Mouse (Mus musculus) adrenal gland, postnatal 36 days (tissue): ENCODE results near the gene Cenpu. TPM values are rescaled to one million over a fixed set of nuclear protein-coding genes. Genes with fewer than 3 reads are reported as not detected.
A peak's percentile ranks its signal among the peaks of the same experiment; 100 is the strongest.
"Not testable (repeated sequence)": the region's sequence is repeated elsewhere in the genome, so short reads cannot be mapped to it uniquely, and the experiment has no call there.

Experiments used
- DNase-seq, 2 experiments: peaks; one replicate each; pipeline ENCODE4 v3.0.0; 2021; ENCODE audit warnings: mixed read lengths in 1 of 2
- total RNA-seq, 2 experiments: library from RNA; stranded (reverse); gene quantifications; 2 replicates each; pipeline ENCODE4 v1.2.3; 2021

Gene Cenpu
- total RNA-seq, 2 experiments from 2014 or later: 1.8 to 3.1 TPM

DNA sequence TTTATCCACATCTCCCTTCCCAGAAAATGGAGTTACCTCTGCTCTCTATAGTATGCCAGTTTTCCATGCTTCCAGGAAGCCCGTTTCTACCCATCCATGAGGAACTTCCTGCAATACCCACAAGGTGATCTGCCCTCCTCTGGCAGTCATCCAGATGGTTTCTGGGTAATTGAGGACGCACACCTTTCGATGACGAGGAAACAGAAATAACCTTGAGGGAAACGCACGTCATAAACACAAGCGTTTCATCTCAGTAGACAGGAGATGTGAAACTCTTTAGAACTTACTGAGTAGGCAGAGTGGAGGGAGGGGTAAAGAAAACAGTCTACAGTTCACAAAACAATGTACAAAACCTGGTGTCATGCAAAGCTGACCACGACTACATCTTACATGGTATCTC lies 1.8 kb upstream of the Cenpu start:
- no peak for DNase-seq

DNA sequence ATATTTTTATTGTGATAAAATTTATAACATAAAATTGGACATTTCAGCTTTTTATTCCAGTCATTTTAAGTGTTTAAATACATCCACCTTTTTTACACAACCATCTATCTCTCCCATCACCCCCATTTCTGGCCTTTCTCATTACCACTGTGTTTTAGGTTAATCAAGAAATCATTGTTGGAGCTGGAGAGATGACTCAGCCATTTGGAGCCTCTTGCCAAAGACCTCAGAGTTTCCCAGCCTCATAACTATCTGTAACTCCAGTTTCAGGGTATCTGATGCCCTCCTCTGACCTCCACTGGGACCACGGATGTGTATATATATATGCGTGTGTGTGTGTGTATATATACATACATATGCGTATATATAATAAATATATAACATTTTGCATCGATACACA lies 799 bp upstream of the Cenpu start:
- DNase-seq: peak in 1 of 2 experiments; percentile 25

DNA sequence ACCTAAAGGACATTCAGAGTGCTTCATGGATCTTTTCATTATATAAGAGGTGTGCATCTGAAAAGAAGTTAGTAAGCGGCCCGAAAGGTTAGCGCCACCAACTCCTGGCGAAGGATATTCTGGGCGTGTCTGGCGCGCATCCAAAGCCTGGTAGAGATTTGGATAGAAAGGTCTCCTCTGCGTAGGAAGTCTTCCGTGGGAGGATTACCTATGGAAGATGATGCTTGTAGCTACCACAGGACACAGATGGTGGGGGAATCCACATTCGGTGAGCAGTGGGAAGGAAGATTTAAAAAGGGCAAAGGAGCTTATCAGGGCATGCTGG lies 575 bp downstream of the Cenpu start:
- no peak for DNase-seq

DNA sequence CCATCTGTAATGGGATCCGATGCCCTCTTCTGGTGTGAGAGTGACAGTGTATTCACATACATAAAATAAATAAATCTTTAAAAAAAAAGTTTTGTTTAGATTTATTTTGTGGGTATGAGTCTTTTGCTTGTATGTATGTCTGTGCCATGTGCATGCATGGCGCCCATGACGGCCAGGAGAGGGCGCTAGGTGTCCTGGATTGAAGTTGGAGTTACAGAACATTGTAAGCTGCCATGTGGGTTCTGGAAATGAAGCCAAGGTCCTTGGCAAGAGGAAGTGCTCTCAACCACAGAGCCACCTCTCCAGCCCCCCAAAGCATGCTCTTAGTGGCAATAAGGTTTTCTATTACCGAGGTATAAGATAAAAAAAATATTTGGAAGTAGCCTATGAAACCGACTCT lies 7.6 kb downstream of the Cenpu start:
- peak; percentile 64 to 73 for DNase-seq

DNA sequence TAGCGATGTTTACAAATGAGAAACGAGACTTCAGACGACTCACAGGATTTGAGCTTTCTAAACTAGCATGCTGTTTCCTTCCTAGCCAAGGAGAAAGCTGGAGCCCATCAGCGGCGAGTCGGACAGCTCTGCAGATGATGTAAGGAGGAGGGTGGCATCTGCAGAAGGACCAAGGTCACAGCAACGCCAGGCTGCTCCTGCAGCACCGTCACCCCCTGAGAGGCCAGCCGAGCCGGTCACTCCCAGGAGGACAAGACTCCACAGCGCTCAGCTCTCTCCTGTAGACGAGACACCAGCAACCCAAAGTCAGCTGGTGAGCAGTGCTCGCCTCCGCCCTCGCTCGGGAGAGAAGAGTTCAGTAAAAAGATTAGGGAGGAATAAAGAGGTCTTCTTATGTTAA lies 10.5 kb downstream of the Cenpu start:
- peak; percentile 47 to 57 for DNase-seq

DNA sequence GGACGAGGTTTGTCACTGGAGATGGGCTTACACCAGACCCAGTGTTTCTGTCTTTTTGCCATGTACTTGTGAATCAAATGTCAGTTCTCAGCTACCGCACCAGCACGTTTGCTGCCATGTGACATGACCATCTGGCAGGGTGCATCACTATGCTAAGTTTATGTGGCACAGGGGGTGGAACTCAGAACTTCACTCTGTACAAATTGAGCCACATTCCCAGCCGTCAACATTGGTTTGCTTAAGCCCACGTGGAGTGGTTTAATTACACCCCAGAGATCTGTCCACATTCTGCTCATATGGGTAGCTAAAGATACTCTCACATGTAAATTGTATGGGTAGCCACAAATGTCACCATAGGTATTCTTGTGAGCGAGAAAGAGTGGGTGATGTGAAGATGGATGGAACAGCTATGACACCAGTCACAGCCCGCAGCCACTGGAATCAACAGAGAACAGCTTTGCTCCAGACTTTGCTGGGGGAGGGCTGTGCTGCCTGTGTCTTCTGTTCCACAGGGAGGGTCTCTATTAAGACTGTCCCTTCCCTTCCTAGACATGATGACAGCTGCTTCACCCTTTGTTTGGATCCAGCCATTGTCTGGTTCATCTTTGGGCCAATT lies 15.2 kb downstream of the Cenpu start:
- DNase-seq: no peak

DNA sequence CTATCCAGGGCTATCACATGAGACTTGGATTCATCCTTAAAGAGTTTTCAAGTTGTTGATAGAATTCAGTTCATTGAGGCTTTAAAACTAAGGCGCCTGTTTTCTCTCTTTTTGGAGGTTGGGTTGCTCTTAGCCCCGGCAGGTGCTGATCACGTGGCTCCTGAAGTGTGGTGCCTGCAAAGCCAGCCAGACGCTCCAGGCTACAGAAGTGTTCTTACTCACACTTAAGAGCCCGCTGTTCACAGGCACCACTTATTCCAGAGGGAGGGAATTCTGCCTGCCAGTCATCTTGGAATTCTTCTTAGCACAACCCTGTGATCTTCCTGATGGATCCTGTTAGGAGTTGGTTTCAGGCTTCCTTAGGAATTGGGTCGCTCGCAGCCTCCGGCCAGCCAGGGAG lies 16.1 kb downstream of the Cenpu start:
- no peak for DNase-seq

DNA sequence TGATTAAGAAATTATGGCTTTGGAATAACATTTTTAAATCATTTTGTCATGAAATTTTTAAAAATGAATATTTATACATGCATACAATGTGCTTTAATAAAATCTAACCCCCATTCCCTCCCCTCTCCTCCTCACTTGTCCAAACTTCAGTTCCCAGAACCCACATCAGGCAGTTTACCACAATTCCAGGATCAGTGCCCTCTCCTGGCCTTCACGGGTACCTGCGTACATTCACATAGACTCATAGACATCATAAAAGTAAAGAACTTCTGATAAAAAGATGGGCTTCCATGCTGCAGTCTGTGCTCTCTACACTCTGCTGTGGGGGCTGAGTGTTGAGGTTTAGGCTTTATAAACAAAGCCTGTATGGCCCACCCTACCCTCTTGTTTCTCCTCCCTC lies 17.1 kb downstream of the Cenpu start:
- DNase-seq: no peak

DNA sequence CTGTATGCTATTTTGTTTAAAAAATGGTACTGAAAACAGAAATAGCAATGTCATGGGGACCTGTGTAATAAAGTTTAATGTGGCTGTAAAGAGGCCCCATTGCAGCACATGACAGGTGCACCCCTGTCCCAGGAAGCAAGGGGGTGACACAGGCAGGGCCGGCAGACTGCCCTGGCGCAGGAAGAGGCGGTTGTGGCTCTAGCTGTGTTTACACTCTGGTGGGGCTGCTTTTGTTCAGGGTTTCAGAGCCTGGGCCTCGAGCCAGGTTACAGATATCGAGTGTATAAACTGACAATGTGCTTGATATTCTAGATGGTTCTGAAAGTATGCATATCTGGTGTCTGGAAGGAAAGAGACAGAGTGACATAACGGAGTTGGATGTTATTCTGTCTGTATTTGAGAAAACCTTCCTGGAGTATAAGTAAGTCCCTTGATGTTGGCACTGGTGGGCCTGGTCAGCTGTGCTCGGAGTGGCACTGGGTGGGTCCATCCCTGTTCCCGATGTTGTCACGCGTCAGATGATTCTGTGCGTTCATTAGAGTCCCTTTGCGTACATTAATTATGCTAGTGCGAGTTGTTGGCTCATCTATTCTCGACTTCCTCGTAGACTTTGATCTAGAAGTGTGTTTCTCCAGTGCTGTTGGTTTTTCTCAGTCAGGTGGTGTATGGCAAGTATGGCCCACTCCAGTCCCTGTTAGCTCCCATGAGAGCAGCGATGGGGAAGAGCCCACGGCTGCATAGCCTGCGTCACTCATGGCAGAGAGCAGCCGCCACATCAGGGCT lies 18.0 kb downstream of the Cenpu start:
- no peak for DNase-seq

DNA sequence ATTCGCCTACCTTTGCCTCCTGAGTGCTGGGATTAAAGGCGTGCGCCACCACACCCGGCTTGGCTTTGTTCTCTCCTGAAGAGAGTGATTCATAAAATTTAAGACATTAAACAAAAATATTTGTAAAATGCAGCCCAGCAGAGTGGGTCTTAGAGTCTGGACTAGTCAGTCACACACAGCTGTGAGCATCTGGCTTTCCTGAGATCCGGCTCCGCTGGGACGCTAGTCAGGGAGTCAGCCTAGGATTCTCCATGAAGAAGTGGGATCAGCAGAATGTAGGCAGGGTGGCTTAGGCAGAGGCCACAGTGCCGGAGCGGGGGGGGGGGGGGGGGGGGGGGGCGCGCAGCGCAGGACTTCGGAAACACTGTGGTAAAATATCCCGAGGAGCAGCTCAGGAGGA lies 18.8 kb downstream of the Cenpu start:
- DNase-seq: no peak

DNA sequence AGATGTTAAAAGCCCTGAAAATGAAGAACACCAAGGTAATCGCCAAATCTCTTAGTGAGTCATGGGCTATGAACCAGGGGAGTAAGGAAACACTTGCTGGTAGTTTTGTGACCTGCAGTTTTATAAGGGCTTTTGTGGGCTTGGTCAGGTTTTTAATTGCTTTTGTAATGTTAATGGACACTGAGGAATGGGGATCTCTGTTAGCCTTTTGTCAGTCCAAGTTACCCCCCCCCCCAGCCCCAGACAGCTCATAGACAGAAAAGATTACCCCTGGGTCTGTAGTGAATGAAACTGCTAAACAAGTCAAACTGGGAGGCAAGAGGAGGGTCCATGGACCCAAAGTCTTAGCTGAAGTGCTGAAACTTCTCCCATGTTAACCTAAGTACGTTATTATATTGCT lies 21.6 kb downstream of the Cenpu start:
- no peak for DNase-seq

DNA sequence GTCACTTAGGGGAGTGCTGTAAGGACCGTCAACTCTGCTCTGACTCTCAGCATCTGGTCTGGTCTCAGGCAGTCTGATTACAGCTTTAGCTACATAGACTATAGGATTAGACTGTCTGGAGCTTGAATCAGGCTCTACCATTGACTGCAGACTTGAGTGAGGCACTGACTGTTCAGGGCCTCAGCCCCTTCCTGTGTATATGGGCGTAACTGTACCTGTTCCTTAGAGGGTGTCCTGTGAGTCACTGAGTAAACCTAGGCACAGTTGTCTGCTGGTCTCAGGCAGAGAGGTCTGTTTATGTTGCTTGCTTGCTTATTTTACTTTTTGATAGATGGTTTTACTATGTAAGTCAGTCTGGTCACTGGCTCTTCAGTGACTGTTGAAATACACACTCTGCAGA lies 22.1 kb downstream of the Cenpu start:
- DNase-seq: no peak

DNA sequence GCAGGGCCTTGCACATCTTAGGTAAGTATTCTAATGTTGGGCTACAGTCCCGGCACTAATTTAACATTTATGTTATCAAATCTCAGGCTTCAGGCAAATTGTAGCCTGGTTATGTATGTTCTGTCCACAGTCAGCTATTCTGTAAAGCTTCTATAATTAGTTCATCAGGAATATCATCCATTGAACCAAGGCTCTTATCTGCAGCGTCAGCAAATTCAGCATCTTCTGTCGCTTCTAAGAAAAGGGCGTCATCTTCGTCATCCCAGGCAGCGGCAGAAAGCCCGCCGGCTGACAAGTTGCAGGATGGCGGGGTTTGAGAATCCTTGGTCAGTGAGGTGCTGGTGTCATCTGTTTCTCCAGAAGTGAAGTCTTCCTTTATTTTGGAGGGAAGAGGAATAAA lies 27.0 kb downstream of the Cenpu start:
- DNase-seq: no peak

DNA sequence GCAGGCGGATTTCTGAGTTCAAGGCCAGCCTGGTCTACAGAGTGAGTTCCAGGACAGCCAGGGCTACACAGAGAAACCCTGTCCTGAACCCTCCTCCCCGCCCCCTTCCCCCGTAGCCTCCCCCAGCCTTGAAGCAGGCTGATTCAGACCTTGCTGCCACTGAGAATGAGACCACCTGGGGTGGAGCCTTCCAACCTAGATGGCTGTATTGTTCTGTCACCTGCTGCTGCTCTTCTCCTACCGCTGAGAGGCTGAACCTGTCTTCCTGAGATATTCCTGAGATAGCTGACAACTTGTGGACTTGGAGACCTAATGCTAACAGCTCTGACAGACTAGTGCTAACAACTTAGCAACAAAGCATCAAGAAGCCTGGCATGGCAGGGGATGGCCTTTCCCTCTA lies 32.5 kb downstream of the Cenpu start:
- DNase-seq: not testable (repeated sequence)

DNA sequence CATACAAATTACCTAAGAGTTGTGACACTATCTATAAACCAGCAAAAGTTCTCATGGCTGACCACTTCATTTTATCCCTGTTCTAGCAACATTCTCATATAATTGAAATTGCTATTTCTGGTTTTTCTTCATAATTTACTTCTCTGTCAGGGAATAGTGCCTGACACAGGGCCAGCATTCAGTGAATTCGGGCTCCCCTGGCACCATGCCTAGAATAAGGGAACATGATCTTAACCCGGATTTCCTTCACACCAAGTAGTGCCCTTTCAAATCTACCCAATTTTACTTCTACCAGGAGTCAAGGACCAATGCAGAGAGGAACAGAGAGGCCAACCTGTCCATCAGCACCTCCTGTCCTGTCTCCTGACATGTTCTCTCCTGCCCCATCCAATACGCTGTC lies 33.7 kb downstream of the Cenpu start:
- no peak for DNase-seq

DNA sequence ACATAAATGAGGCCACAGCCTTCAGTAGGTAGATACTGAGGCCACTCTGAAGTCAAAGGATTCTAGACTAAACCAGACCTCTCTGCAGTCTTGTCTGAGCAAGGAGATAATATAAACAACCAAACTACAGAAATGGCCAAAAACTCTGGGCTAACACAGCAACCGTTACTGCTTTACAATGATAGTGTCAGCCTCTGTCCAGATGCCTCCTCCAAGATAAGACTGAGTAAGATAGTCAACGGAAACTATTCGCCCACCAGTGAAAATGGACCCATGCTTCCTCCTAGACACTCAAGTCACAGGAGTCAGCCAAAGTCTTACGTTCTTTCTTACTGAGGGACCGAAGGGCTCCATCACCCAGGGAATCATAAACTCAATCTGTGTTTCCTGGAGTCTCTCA lies 36.1 kb downstream of the Cenpu start:
- DNase-seq: no peak

DNA sequence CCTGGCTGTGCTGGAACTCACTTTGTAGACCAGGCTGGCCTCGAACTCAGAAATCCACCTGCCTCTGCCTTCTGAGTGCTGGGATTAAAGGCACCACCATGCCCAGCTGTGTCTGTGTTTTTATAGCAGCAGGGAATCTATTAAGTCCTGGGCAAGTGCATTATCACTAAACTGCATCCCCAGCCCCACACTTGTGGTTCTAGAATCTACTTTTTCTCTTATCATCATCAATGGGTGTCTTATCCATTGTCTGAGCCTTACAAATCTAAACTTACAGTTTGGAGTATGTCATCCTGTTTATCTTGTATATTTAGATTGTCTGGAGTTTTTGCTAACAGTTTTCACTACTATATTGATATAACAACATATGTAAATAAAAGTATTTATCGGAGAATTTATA lies 36.8 kb downstream of the Cenpu start:
- DNase-seq: no peak

DNA sequence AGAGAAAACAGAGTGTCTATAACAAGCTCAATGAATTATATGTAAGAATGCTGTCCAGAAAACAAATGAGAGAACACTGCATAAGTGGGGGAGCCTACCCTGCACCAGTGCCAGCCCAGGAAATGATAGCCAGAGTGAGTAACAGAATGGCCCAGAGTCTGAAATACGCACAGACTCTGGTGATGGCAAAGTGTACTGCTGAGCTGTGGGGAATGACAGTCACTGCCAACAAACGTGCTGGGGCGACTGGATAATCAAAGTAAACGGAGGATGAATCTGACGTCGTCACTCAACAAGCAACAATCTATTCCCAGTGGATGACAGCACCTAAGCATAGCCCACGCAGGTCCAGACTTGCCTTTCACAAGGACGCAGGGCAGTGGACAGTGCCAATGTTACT lies 41.2 kb downstream of the Cenpu start:
- no peak for DNase-seq

DNA sequence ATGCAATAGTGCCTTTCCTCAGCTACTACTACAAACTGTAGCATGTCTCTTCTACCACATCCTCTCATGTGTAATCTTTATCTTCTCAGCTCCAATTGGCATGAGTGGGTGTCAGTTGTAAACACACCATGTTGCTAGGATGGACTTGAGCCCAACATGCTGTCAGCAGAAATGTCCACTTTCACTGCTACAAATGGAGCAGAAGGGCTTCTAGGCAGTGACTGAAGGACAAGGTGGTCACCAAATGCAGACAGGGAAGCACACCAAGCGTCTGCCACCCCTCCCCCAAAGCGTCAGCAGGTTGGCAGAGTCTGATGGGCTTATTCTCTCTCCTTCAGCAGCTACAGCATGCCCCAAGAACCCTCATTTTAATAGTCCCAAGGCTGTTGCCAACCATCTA lies 41.9 kb downstream of the Cenpu start:
- no peak for DNase-seq

DNA sequence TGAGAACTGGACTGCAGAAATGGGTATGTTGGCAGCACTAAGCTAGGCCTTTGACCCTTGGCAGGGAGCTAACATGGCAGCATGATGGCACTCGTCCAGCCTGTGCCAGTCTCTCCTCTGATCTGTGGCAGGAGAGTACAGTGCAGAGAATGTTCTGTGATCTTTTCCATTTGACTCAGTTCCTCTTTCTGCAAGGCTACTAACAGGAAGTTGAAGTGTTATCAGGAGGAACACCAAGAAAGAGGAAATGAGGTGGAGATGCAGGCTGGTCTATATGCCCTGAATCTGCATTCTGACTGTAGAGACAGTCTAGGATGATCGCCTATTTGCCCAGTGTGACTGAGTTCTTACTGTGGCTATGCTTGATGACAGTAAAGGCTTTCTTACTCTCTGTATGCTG lies 43.8 kb downstream of the Cenpu start:
- DNase-seq: peak in 1 of 2 experiments; percentile 35

DNA sequence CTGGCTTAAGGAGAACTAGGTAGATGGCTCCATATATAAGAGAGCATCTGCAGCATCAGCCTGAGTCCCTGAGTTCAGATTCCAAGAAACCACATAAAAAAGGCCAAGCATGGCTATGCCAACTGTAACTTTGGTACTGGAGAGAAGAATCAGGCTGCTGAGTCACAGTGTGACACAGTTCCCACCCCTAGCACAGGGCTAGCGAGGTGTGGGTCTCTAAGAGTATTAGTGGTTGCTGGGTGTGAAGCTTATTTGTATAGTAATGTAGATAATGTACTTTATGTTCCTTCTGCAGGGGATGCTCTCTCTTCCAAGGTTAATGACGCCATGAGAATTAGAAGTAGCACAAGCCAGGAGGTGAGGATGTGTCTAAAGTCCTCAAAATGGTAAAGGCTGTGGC lies 44.7 kb downstream of the Cenpu start:
- DNase-seq: no peak

DNA sequence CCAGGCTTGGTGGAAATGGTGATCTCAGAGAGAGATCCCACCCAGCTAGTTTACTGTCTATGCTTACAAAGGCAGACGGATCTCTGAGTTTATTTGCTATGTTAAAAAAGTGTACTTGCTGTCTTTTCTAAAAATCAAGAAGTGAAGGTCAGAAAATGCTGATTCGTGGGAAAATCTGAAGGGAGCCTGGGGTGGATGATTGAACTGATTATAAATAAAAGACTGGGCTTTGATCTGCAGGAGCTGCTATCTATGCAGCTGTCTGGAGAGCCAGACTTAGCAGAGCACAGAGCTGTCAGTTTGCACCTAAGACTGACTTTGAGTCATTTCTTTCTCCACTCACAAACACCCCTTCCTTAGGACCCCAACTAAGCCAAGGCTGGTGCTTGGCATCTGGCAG lies 45.6 kb downstream of the Cenpu start:
- DNase-seq: peak in 1 of 2 experiments; percentile 35

DNA sequence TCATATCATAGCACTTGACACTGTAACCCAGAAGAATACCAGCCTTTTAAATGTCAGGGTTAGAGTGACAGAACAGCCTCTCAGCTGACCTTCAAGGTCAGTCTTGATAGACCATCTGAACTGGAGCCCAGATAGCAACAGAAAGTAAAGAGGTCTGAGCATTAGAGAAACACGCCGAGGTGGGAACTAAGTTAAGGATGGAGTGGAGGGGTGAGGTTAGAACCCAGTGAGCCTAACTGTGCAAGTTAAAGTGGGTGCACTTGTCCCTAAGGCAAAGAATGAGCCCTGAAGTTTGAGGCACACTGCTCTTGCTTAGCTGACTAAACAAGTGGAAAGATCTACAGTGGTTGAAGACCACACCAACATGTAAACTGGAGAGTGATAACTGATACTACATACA lies 46.3 kb downstream of the Cenpu start:
- peak in 1 of 2 experiments; percentile 19 for DNase-seq

DNA sequence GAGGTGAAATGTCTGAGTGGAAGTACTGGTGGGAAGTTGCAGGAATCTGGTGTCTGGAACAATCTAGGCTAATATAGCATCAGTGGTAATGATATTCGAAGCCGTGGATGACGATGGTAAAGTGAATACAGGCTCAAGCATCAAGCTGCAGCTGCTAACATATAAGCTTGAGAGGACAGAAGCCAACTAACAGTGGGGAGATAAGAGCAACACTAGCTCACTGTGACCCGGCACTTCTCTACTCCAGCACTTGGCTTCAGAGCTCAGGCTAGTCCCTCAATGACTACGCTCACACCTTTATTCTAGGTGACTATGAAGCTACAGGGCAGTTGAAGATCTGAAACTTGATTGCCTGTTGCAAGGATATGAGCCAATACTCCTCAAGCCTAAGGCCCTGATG lies 46.9 kb downstream of the Cenpu start:
- DNase-seq: no peak
